Mouse (Mus musculus) MEL (cell line): Measurements from ENCODE around the gene Urgcp. TPM values are rescaled to one million over a fixed set of nuclear protein-coding genes. Genes with fewer than 3 reads are reported as not detected.

Source experiments
- DNase-seq: peaks from one replicate; pipeline ENCODE4 v3.0.0; 2011; ENCODE audit warnings: low read depth, low spot score
- H3K27ac ChIP-seq: 2 replicates; pipeline ENCODE4 v1.5.1; 2012; ENCODE audit warnings: low read depth, mild to moderate bottlenecking, control low read depth, low read length, moderate library complexity; ENCODE audit not compliant: control insufficient read depth
- H3K27me3 ChIP-seq, 2 experiments: fragments of 150-350 bp in 1 of 2; sonication (generic) in 1 of 2; 2 replicates each; pipeline ENCODE4 v1.6.1; 2012; ENCODE audit warnings: low read length in 2 of 2, mild to moderate bottlenecking in 2 of 2, improper control_type of control experiment in 1 of 2, moderate library complexity in 1 of 2; ENCODE audit not compliant: insufficient read depth in 2 of 2, control insufficient read depth in 1 of 2
- H3K36me3 ChIP-seq, 2 experiments: 2 replicates each; pipeline ENCODE4 v1.6.1; 2012 to 2014; ENCODE audit warnings: low read length in 2 of 2, improper control_type of control experiment in 1 of 2, inconsistent platforms in 1 of 2, mild to moderate bottlenecking in 1 of 2; ENCODE audit not compliant: insufficient read depth in 2 of 2, control insufficient read depth in 1 of 2
- H3K4me1 ChIP-seq, 2 experiments: fragments of 150-350 bp in 1 of 2; sonication (generic) in 1 of 2; 2 replicates each; pipeline ENCODE4 v1.6.1; 2012; ENCODE audit warnings: low read length in 2 of 2, improper control_type of control experiment in 1 of 2, mild to moderate bottlenecking in 1 of 2; ENCODE audit not compliant: insufficient read depth in 2 of 2, control insufficient read depth in 1 of 2
- H3K4me3 ChIP-seq, 2 experiments: fragments of 150-350 bp in 1 of 2; sonication (generic) in 1 of 2; 2 replicates each; pipeline ENCODE4 v1.5.1; 2012; ENCODE audit warnings: low read depth in 2 of 2, low read length in 2 of 2, mild to moderate bottlenecking in 2 of 2, moderate library complexity in 2 of 2, control low read depth in 1 of 2, improper control_type of control experiment in 1 of 2; ENCODE audit not compliant: control insufficient read depth in 1 of 2, insufficient read depth in 1 of 2
- H3K79me2 ChIP-seq: 2 replicates; pipeline ENCODE4 v1.6.1; 2012; ENCODE audit warnings: mild to moderate bottlenecking, low read length, moderate library complexity; ENCODE audit not compliant: control insufficient read depth, poor library complexity, insufficient read depth
- H3K9ac ChIP-seq: 2 replicates; pipeline ENCODE4 v1.6.1; 2012; ENCODE audit warnings: low read depth, mild to moderate bottlenecking, control low read depth, low read length, moderate library complexity; ENCODE audit not compliant: control insufficient read depth, poor library complexity, severe bottlenecking
- H3K9me3 ChIP-seq: fragments of 150-350 bp; sonication (generic); replicated peaks from 2 replicates; pipeline ENCODE4 v1.6.1; 2012; ENCODE audit warnings: mild to moderate bottlenecking, low read length, improper control_type of control experiment, moderate library complexity; ENCODE audit not compliant: insufficient read depth
- BHLHE40 ChIP-seq: IDR thresholded peaks from 2 replicates; pipeline ENCODE4 v1.6.1; 2012; ENCODE audit warnings: low read depth, mild to moderate bottlenecking, inconsistent platforms, low read length, improper control_type of control experiment, borderline replicate concordance
- CHD1 ChIP-seq: IDR thresholded peaks from 2 replicates; pipeline ENCODE4 v1.6.1; 2012; ENCODE audit warnings: low read depth, mild to moderate bottlenecking, inconsistent platforms, low read length, improper control_type of control experiment
- CHD2 ChIP-seq: IDR thresholded peaks from 2 replicates; pipeline ENCODE4 v1.6.1; 2011; ENCODE audit warnings: low read length, improper control_type of control experiment
- CTCF ChIP-seq, 3 experiments: IDR thresholded peaks in 2 of 3; conservative IDR thresholded peaks in 1 of 3; 2 replicates each; pipeline ENCODE4 v1.5.1; 2011 to 2012; ENCODE audit warnings: low read length in 3 of 3, low read depth in 2 of 3, mild to moderate bottlenecking in 2 of 3, improper control_type of control experiment in 1 of 3, inconsistent platforms in 1 of 3, mixed read lengths in 1 of 3, moderate library complexity in 1 of 3; ENCODE audit not compliant: control insufficient read depth in 1 of 3, insufficient read depth in 1 of 3, poor library complexity in 1 of 3, severe bottlenecking in 1 of 3
- E2F4 ChIP-seq: IDR thresholded peaks from 2 replicates; pipeline ENCODE4 v1.6.1; 2011; ENCODE audit warnings: low read depth, low read length, improper control_type of control experiment, borderline replicate concordance
- ELF1 ChIP-seq: IDR thresholded peaks from 2 replicates; pipeline ENCODE4 v1.6.1; 2014; ENCODE audit warnings: low read depth, mild to moderate bottlenecking, inconsistent platforms, low read length, improper control_type of control experiment, moderate library complexity
- EP300 ChIP-seq, 2 experiments: IDR thresholded peaks; 2 replicates each; pipeline ENCODE4 v1.6.1; 2011; ENCODE audit warnings: improper control_type of control experiment in 2 of 2, low read length in 2 of 2, low read depth in 1 of 2, mild to moderate bottlenecking in 1 of 2
- ETS1 ChIP-seq: IDR thresholded peaks from 2 replicates; pipeline ENCODE4 v1.6.1; 2012; ENCODE audit warnings: low read depth, mild to moderate bottlenecking, inconsistent platforms, low read length, improper control_type of control experiment, moderate library complexity
- GABPA ChIP-seq: IDR thresholded peaks from 2 replicates; pipeline ENCODE4 v1.6.1; 2012; ENCODE audit warnings: low read depth, mild to moderate bottlenecking, inconsistent platforms, low read length, improper control_type of control experiment, moderate library complexity
- GATA1 ChIP-seq: IDR thresholded peaks from 2 replicates; pipeline ENCODE4 v1.6.1; 2011; ENCODE audit warnings: low read depth, low read length, improper control_type of control experiment
- HCFC1 ChIP-seq: IDR thresholded peaks from 2 replicates; pipeline ENCODE4 v1.6.1; 2012; ENCODE audit warnings: low read depth, mild to moderate bottlenecking, inconsistent platforms, low read length, improper control_type of control experiment, moderate library complexity
- JUND ChIP-seq: IDR thresholded peaks from 2 replicates; pipeline ENCODE4 v1.6.1; 2011; ENCODE audit warnings: low read depth, mild to moderate bottlenecking, improper control_type of control experiment, low read length
- KAT2A ChIP-seq: conservative IDR thresholded peaks from 2 replicates; pipeline ENCODE4 v1.6.1; 2012; ENCODE audit warnings: low read depth, low read length, improper control_type of control experiment, inconsistent platforms
- MAFK ChIP-seq: IDR thresholded peaks from 2 replicates; pipeline ENCODE4 v1.6.1; 2011; ENCODE audit warnings: low read depth, mild to moderate bottlenecking, low read length, improper control_type of control experiment, borderline replicate concordance
- MAX ChIP-seq: IDR thresholded peaks from 2 replicates; pipeline ENCODE4 v1.6.1; 2011; ENCODE audit warnings: low read length, improper control_type of control experiment
- MAZ ChIP-seq: IDR thresholded peaks from 2 replicates; pipeline ENCODE4 v1.6.1; 2012; ENCODE audit warnings: low read depth, mild to moderate bottlenecking, inconsistent platforms, low read length, improper control_type of control experiment
- MXI1 ChIP-seq: IDR thresholded peaks from 2 replicates; pipeline ENCODE4 v1.6.1; 2011; ENCODE audit warnings: mild to moderate bottlenecking, low read depth, low read length, improper control_type of control experiment
- MYC ChIP-seq: IDR thresholded peaks from 2 replicates; pipeline ENCODE4 v1.6.1; 2011; ENCODE audit warnings: low read depth, mild to moderate bottlenecking, low read length, improper control_type of control experiment, moderate library complexity
- NELFE ChIP-seq: IDR thresholded peaks from 2 replicates; pipeline ENCODE4 v1.6.1; 2011; ENCODE audit warnings: low read depth, low read length, improper control_type of control experiment
- NRF1 ChIP-seq: IDR thresholded peaks from 2 replicates; pipeline ENCODE4 v1.6.1; 2014; ENCODE audit warnings: low read depth, mild to moderate bottlenecking, inconsistent platforms, low read length, improper control_type of control experiment, moderate library complexity; ENCODE audit not compliant: poor library complexity, insufficient read depth, severe bottlenecking
- POLR2A ChIP-seq, 2 experiments: IDR thresholded peaks; 2 replicates each; pipeline ENCODE4 v1.6.1; 2011 to 2012; ENCODE audit warnings: low read length in 2 of 2, mild to moderate bottlenecking in 2 of 2, control low read depth in 1 of 2, improper control_type of control experiment in 1 of 2, low read depth in 1 of 2, moderate library complexity in 1 of 2; ENCODE audit not compliant: control insufficient read depth in 1 of 2, insufficient read depth in 1 of 2, poor library complexity in 1 of 2
- POLR2AphosphoS2 ChIP-seq: IDR thresholded peaks from 2 replicates; pipeline ENCODE4 v1.6.1; 2011; ENCODE audit warnings: low read length, improper control_type of control experiment
- POLR2AphosphoS5 ChIP-seq: IDR thresholded peaks from 2 replicates; pipeline ENCODE4 v1.6.1; 2012; ENCODE audit warnings: low read depth, borderline replicate concordance, mild to moderate bottlenecking, inconsistent platforms, low read length, moderate library complexity, mixed read lengths
- RAD21 ChIP-seq: IDR thresholded peaks from 2 replicates; pipeline ENCODE4 v1.6.1; 2011; ENCODE audit warnings: mild to moderate bottlenecking, low read depth, low read length, improper control_type of control experiment
- RCOR1 ChIP-seq: IDR thresholded peaks from 2 replicates; pipeline ENCODE4 v1.6.1; 2012; ENCODE audit warnings: low read depth, mild to moderate bottlenecking, inconsistent platforms, low read length, improper control_type of control experiment
- SIN3A ChIP-seq: IDR thresholded peaks from 2 replicates; pipeline ENCODE4 v1.6.1; 2012; ENCODE audit warnings: low read length, improper control_type of control experiment, inconsistent platforms
- SMC3 ChIP-seq: IDR thresholded peaks from 2 replicates; pipeline ENCODE4 v1.6.1; 2011; ENCODE audit warnings: low read depth, low read length, improper control_type of control experiment
- TBP ChIP-seq: IDR thresholded peaks from 2 replicates; pipeline ENCODE4 v1.8.0; 2011; ENCODE audit warnings: low read depth, low read length, improper control_type of control experiment
- TCF12 ChIP-seq: IDR thresholded peaks from 2 replicates; pipeline ENCODE4 v1.6.1; 2014; ENCODE audit warnings: low read depth, mild to moderate bottlenecking, inconsistent platforms, low read length, improper control_type of control experiment, moderate library complexity
- UBTF ChIP-seq: IDR thresholded peaks from 2 replicates; pipeline ENCODE4 v1.6.1; 2012; ENCODE audit warnings: low read depth, mild to moderate bottlenecking, inconsistent platforms, low read length, improper control_type of control experiment, moderate library complexity, borderline replicate concordance; ENCODE audit not compliant: insufficient read depth
- USF1 ChIP-seq: IDR thresholded peaks from 2 replicates; pipeline ENCODE4 v1.6.1; 2014; ENCODE audit warnings: low read depth, mild to moderate bottlenecking, inconsistent platforms, low read length, improper control_type of control experiment, moderate library complexity
- USF2 ChIP-seq, 2 experiments: IDR thresholded peaks; 2 replicates each; pipeline ENCODE4 v1.6.1; 2011 to 2012; ENCODE audit warnings: improper control_type of control experiment in 2 of 2, low read length in 2 of 2, borderline replicate concordance in 1 of 2, inconsistent platforms in 1 of 2, low read depth in 1 of 2, mild to moderate bottlenecking in 1 of 2; ENCODE audit not compliant: insufficient read depth in 1 of 2
- ZC3H11A ChIP-seq: IDR thresholded peaks from 2 replicates; pipeline ENCODE4 v1.6.1; 2012; ENCODE audit warnings: low read depth, mild to moderate bottlenecking, inconsistent platforms, low read length, improper control_type of control experiment
- ZKSCAN1 ChIP-seq: IDR thresholded peaks from 2 replicates; pipeline ENCODE4 v1.6.1; 2012; ENCODE audit warnings: low read depth, mild to moderate bottlenecking, inconsistent platforms, low read length, improper control_type of control experiment, moderate library complexity
- ZMIZ1 ChIP-seq: IDR thresholded peaks from 2 replicates; pipeline ENCODE4 v1.6.1; 2012; ENCODE audit warnings: low read depth, mild to moderate bottlenecking, inconsistent platforms, low read length, improper control_type of control experiment, moderate library complexity
- ZNF384 ChIP-seq: IDR thresholded peaks from 2 replicates; pipeline ENCODE4 v1.6.1; 2012; ENCODE audit warnings: low read depth, mild to moderate bottlenecking, inconsistent platforms, low read length, improper control_type of control experiment
- polyA plus RNA-seq, 2 experiments: library from polyadenylated mRNA; stranded (reverse) in 1 of 2; unstranded in 1 of 2; fragments of >175 nt in 1 of 2; fragments of >200 nt in 1 of 2; gene quantifications; 2 replicates each; pipeline versions ENCODE4 v1.2.1 to v1.2.4; 2012; ENCODE audit warnings: low replicate concordance in 2 of 2, low read depth in 1 of 2; ENCODE audit not compliant: insufficient read length in 2 of 2, insufficient read depth in 1 of 2, missing spikeins in 1 of 2
- total RNA-seq: library from RNA; depleted of rRNA; stranded (reverse); fragments of 300-350 nt; gene quantifications from 2 replicates; pipeline ENCODE4 v1.2.3, GENCODE M21; 2012

The Urgcp gene
- total and polyA plus RNA-seq, 3 experiments: 19.5 to 34.9 (median 29.2) TPM

DNA sequence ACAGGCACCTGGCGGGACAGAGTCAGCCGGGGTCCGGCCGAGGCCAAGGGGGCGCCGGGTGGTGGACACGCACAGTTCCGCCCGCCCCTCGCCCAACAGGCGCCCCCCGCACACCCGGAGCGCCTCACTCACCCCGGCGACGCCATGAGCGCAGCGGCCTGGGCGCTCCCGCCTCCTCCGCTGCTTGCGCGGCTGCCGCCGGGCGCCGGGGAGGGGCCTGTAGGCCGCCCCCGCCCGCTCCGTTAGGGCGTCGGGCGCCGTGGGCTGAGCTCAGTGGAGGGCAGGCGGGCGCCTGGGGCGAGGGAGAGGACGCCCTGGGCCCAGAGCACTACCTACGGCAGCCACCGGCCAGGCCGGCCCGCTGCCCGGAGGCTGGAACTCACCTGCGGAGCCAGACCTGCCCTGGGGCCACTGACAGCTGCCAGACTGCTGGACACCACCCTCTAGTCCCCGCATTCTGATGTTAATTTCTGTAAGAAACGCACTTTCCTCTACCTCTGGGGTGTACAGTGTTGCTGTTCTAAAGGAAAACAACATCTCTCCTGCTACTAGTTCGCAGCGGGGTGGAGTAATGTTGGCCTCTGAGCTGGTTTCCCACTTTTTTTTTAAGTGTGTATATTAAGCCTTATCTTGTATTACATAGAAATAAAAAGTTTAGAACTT is 21.1 kb downstream of the Urgcp start:
- peaks cover 34% of the 10 kb centered on the region for H3K79me2 ChIP-seq
- peaks cover 0 to 34% of the 10 kb centered on the region in 2 experiments; a peak in 2 of 4 replicates for H3K36me3 ChIP-seq
- H3K27me3 ChIP-seq: no peaks in the 10 kb centered on the region
- H3K4me3 ChIP-seq: peak overlapping the region; percentile 92 to 97
- H3K4me1 ChIP-seq: peaks cover 19 to 27% of the 10 kb centered on the region in 2 experiments
- no peaks in the 10 kb centered on the region for H3K9me3 ChIP-seq
- DNase-seq: peak; percentile 88
- H3K27ac ChIP-seq: peak overlapping the region; percentile 89
- peak overlapping the region; percentile 97 for H3K9ac ChIP-seq
- no peak for TF ChIP-seq E2F4
- TF ChIP-seq MYC: no peak
- peak; percentile 76 to 85 for TF ChIP-seq POLR2A (IDR thresholded peaks at IDR 0.05; ENCODE audit: control insufficient read depth in 1 of 2, insufficient read depth in 1 of 2, low read depth in 1 of 2, low read length in 2 of 2, poor library complexity in 1 of 2)
- no peak for TF ChIP-seq MAFK
- TF ChIP-seq GATA1: peak; percentile 62
- peak; percentile 45; the same call in 1 of the 2 replicates for TF ChIP-seq POLR2AphosphoS2
- peak; percentile 70 for TF ChIP-seq SIN3A
- peak; percentile 43; the same call in 1 of the 2 replicates for TF ChIP-seq MAX
- TF ChIP-seq CHD2: no peak
- TF ChIP-seq ETS1: peak; percentile 12; the same call in 1 of the 2 replicates
- TF ChIP-seq ZMIZ1: peak; percentile 79; the same call in 1 of the 2 replicates
- peak; percentile 65 for TF ChIP-seq NELFE
- no peak; a peak in 1 of 4 replicates for TF ChIP-seq EP300 (IDR thresholded peaks at IDR 0.05; ENCODE audit: low read depth in 1 of 2, low read length in 2 of 2)
- TF ChIP-seq CHD1: 0 out of 2 replicates have a peak, but pooled peaks have one; percentile 61
- no peak for TF ChIP-seq CTCF (IDR thresholded peaks at IDR 0.05 in 2 of 3, conservative IDR thresholded peaks at IDR 0.05 in 1 of 3; ENCODE audit: control insufficient read depth in 1 of 3, insufficient read depth in 1 of 3, low read depth in 2 of 3, low read length in 3 of 3, poor library complexity in 1 of 3, severe bottlenecking in 1 of 3)
- TF ChIP-seq ZKSCAN1: no peak
- TF ChIP-seq HCFC1: peak; percentile 59
- peak; percentile 45; the same call in 1 of the 2 replicates for TF ChIP-seq NRF1
- TF ChIP-seq ZNF384: peak; percentile 75
- 0 out of 2 replicates have a peak, but pooled peaks have one; percentile 2 for TF ChIP-seq SMC3
- peak; percentile 6; the same call in 1 of the 2 replicates for TF ChIP-seq KAT2A
- TF ChIP-seq POLR2AphosphoS5: no peak
- no peak for TF ChIP-seq USF2 (IDR thresholded peaks at IDR 0.05; ENCODE audit: borderline replicate concordance in 1 of 2, insufficient read depth in 1 of 2, low read depth in 1 of 2, low read length in 2 of 2)
- peak; percentile 92; the same call in 1 of the 2 replicates for TF ChIP-seq MAZ
- TF ChIP-seq RAD21: no peak
- TF ChIP-seq USF1: no peak
- no peak for TF ChIP-seq JUND
- no peak for TF ChIP-seq RCOR1
- TF ChIP-seq TCF12: peak; percentile 70
- peak; percentile 67; the same call in 1 of the 2 replicates for TF ChIP-seq TBP
- TF ChIP-seq UBTF: peak; percentile 97
- TF ChIP-seq MXI1: peak; percentile 64
- TF ChIP-seq ZC3H11A: no peak
- TF ChIP-seq GABPA: no peak
- 0 out of 2 replicates have a peak, but pooled peaks have one; percentile 30 for TF ChIP-seq ELF1
- no peak for TF ChIP-seq BHLHE40
